Mouse (Mus musculus) gastrocnemius, postnatal 4 days (tissue): ENCODE measurements around the gene Pip4p1. TPM values are rescaled to one million over a fixed set of nuclear protein-coding genes. Genes with fewer than 3 reads are reported as not detected.
A peak's percentile ranks its signal among the peaks of the same experiment; 100 is the strongest.
"Not testable (repeated sequence)": the region's sequence is repeated elsewhere in the genome, so short reads cannot be mapped to it uniquely, and the experiment has no call there.

Experiments
- DNase-seq, 2 experiments: peaks; one replicate each; pipeline ENCODE4 v3.0.0; 2021 to 2022; ENCODE audit warnings: low spot score in 2 of 2, mixed read lengths in 2 of 2
- long read RNA-seq, 2 experiments: library from polyadenylated mRNA; stranded (forward); transcript quantifications; one replicate each; pipeline ENCODE4 v2.0.0; 2021
- total RNA-seq, 2 experiments: library from RNA; stranded (reverse); gene quantifications; 2 replicates each; pipeline ENCODE4 v1.2.3; 2021

Pip4p1 gene
- 10 to 100 TPM; 23.5 to 25.2 TPM for total RNA-seq
- long read RNA-seq, experiment 1, partial matches to known transcripts, result 2 of 10 reads
- long read RNA-seq, experiment 1, other reads (novel, unspliced or antisense), result 2 of 10 reads
- long read RNA-seq, experiment 2, transcript Pip4p1-205 (7 exons, 2,755 nt), result major isoform, 5 of 16 reads
- long read RNA-seq, experiment 2, partial matches to known transcripts, result 0 of 16 reads
- long read RNA-seq, experiment 2, other reads (novel, unspliced or antisense), result 5 of 16 reads

DNA sequence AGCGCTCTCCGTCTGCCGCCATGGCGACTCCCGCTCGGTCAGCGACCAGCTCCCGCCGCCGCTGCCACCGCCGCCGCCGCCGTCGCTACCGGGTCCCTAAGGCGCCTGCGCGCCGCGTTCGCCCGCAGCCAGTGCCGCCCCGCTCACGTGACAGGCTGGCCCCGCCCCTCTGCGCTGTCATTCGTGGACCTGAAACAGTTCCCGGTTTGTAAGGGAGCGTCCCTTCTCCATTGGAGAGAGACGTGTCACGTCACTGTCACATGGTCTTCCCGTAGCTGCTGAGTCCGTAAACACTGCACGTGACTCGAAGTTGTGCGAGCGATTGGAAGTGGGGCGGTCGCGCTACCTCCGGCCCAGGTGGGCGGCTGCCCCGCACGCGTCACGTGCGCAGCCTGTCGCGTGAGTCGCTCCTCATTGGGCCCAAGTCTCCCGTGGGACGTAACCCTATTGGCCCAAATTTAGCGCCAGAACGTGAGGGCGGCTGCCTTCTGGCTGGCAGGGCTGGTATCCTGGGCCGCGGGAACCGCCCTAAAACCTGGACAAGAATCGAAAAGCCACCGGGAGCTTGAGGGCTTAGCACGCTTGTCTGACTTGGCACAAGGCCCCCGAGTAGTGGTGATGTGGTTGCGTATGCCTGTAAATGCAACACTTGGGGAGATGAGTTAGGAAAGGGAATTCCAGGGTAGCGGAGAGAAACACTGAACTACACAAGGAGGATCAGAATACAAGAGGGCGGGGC, at the start of gene Pip4p1, which contains the start of gene Pnp:
Gene Pip4p1, minus strand, starts transcription at position 103 of the 739 bp plus-strand sequence.
Gene Pnp, plus strand, starts transcription at position 329 of the 739 bp plus-strand sequence.
- peak; percentile 98 to 99 for DNase-seq

DNA sequence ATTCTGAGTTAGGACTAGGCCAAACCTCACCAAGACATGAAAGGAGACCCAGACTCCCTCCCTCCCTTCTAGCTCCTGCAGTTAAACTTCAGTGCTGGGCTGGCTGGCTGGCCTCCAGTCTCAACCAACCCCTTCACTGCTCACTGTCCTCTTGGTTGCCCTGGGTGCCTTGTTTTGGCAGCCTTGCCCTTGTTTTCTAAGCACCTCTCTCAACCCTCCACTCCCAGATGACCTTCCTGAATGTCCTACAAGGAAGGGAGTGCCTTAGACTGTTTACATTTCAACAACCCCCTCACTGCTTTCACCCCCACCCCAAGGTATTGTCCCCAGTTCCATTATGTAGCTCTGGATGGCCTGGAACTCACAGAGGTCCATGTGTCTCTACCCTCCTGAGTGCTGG, 49.0 kb upstream of the Pip4p1 start:
- no peak for DNase-seq

DNA sequence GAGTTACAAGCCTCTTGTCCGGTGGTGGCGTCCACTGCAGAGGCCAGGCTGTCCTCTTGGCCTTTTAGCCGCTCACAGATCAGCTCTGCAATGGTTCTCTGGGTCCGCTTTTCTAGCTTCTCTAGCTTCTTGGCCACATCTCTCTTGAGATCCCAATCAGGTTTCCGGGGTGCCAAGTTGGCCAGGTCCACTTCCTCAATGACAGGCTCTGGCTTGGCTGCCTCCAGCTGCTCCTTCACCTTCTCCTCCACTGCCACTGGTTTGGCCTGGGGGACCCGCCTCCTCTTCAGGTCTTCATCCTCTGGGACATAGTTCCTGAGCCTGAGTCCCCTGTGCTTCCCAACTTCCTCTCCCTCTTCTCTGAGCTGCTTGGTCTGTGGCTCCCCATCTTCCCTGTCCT, 47.8 kb upstream of the Pip4p1 start:
- not testable (repeated sequence) for DNase-seq

DNA sequence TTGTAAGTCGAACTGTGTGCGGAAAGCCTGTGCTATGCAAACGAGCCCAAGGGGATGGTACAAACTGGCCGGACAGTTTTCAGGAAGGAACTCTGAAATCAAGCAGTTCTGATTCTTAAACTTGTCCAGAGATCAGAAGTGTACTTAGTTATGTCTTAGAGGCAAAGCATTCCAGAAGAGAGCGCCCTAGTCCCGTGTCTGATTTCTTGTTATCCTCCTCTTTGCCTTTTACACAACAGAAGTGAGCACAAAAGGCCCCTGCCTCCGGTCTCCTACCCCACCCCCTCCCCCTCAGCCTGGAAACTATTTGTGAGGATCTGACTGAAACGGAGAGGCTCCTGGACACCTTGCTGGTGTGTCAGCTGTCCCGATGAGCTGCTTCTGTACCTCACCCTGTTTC, 46.0 kb upstream of the Pip4p1 start:
- DNase-seq, result no peak

DNA sequence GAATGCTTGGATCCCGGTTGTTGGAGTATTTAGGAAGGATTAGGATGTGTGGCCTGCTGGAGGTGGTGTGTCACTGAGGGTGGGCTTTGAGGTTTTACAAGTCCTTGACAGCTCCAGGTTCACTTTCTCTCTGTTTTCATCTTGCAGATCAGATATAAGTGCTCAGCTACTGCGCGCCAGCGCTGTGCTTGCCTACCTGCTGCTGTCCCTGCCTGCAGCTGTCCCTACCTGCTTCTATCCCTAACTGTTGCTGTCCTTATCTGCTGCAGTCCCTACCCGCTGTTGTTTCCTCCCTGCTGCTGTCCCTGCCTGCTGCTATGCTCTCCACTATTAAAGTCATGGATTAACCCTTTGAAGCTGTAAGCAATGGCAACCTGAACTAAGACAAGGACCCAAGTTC, 44.3 kb upstream of the Pip4p1 start:
- DNase-seq, result no peak

DNA sequence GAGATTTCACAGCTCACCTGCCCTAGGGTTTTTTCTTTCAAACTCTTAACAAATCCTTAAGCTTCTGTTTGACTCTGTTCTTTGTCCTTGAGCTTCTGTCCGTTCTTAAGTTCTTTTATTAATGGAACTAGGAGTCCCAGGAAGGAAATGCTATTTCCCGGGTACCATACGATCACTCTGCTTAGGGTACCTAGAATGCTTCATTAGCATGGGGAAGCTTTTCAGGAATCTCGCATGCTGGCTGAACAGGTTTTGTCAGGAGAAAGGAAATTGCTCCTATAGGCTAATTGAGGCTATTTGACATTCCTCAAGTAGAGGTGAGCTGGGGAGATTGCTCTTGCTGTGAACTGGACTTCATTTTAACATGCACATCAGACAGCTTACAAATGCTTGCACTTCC, 43.0 kb upstream of the Pip4p1 start:
- no peak for DNase-seq

DNA sequence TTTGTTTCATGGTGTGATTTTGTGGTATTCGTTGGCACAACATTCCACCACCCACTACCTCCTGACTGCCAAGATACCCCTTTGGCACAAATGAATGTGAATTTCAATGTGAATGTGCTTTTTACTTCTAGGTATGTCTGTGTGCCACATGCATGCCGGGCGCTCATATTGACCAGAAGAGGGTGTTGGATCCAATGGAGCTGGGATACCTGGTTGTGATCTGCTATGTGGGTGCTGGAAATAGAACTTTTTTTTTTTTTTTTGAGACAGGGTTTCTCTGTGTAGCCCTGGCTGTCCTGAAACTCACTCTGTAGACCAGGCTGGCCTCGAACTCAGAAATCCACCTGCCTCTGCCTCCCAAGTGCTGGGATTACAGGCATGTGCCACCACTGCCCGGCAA, 42.4 kb upstream of the Pip4p1 start:
- DNase-seq, result not testable (repeated sequence)

DNA sequence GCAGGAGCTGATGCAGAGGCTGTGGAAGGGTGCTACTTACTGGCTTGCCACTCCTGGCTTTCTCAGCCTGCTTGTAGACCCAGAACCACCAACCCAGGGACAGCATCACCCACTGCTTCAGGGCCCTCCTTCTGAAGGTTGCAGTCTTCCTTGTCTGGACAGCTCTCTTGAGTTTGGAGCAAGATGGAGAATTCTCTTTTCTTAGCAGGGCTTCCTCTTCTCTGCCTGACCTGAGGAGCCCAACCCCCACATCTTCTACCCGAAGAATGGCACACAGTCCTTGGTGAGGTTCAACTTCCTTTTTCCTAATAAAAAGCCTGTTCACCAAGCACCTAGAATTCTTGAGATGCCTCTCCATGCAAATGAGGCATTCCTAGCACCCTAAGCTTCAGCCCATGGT, 40.2 kb upstream of the Pip4p1 start:
- DNase-seq, result no peak

DNA sequence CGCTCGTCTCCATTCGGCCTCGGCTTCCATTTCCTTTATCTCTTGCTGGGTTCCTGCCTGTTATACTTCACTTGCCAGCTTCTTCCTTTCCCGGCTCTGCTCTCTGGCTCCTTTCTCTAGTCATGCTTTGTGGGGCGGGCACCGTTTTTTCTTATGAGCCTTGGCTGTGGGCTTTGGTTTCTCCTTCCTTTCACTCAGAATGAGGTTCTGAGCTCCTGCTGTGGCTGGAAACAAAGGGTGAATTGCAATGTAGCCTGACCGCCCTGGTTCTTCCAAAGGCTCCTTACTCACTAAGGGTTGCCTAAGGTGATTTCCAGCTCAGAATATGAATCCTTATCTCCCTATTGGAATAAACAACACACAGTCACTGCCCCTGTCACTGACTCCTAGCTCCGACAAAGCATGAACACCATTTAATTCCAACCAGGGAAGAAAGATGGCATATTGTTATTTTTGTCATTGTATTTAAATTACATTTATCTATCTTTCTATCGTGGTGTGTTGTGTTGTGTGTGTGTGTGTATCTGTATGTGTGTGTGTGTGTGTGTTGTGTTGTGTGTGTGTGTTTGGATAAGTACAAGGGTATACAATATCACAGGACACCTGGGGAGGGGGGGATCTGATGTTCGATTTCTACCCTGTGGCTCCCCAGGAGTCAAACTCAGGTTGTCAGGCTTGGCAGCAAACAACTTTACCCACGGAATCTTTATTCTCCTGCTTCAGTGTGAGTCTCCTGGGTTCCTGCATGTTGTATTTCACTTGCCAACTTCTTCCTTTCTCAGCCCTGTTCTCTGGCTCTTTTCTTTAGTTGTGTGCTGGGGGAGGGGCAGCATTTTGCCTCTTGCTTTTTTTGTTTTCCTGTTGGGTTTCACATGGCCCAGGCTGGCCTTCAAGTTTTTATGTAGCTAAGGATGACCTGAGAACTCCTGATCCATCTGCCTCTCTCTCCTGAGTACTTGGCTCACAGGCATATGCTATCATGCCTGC, 39.2 kb upstream of the Pip4p1 start:
- DNase-seq, result no peak

DNA sequence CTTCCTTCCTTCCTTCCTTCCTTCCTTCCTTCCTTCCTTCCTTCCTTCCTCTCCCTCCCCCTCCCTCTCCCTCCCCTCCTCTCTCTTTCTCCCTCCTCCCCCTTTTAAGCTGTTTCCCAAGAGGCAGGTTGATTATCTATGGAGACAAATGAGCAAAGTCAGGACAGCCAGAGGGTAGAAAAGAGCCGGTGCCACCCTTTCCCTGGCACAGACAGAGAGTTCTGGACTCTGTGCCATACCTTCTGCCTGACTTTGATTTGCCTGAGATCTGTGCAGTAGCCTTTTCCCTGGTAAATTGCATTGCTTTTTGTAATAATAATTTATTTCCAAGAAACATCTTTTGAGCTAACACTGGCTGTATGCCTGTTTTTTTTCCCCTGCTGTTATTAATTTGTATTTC, 38.4 kb upstream of the Pip4p1 start:
- no peak for DNase-seq

DNA sequence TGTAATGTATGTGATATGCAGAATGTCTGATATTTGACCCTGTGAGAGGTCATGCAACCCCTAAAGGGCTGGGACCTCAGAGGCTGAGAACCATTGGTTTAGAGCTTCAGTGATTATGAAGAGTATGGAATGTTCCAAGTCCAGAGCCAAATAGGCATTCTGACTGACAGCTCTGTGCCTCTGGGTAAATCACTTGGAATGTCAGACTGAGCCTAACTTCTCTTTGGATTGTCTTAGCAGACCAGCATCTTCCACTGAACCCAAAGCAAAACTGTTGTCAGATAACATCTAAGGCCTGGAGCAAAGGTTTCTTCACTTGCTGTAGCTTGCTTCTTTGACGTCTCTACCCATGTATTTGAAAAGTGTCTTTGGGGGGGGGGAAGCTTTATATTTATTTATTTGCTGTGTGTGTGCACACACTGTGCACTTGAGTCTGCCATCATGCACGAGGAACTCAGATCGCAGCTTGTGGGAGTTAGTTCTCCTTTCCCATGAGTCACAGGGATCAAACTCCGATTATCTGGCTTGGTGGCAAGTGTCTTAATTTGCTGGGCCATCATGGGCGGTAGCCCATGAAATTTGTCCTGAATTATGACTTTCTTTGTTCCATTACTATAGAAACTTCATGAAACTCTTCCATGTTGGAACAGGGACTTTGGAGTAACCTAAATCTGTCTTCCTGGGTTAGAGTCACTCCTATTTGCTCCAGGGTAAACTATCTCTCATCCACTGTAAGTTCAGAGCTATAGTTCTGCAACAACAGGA, 37.7 kb upstream of the Pip4p1 start:
- DNase-seq, result no peak

DNA sequence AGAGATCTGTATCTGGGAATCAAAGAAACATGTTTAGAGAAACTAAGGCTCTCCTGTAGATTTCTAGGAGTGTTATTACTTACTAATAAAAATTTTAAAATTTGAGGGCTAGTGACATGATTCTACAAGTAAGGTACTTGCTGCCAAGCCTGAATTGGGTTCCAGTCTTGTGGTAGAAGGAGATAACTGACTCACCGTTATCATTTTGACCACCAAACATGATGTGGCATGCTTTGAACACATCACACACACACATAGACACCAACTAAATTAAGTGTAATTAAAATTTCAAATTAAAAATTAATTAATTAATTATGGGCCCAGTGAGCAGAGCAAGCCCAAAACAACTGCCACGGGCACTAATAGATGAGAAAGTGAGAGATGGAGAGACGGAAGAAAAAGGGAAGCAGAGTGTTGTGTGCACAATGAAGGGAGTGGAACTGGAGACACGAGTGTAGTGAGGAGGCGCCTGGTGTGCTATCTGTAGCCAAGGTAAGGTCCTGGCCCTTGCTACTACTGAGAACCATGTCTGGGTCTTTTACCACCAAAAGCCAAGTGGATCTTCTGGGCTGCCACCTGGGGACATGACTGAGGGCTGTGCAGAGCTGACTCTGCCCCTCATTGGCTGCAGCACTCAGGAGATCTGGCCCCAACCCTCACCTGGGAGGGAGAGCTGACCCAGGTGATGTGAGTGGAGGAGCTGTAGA, 27.8 kb upstream of the Pip4p1 start:
- not testable (repeated sequence) for DNase-seq

DNA sequence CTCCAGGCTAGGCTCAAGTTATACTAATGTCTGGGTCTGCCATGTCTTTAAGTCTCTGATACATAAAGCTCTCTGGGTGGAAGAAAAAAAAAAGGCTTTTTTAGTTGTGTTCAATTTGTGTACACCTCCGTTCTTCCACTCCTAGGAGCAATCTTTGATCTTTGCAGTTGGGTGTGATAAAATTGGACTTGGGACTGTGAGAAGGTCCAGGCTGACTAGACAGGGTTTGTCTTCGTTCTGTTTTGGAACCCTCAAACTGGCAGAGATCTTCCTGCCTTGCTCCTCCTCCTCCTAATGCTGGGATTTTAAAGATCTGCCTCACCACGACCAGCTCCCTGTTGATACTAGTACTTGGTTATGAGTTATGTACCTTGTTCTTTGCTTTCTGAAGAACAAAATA, 26.5 kb upstream of the Pip4p1 start:
- not testable (repeated sequence) for DNase-seq

DNA sequence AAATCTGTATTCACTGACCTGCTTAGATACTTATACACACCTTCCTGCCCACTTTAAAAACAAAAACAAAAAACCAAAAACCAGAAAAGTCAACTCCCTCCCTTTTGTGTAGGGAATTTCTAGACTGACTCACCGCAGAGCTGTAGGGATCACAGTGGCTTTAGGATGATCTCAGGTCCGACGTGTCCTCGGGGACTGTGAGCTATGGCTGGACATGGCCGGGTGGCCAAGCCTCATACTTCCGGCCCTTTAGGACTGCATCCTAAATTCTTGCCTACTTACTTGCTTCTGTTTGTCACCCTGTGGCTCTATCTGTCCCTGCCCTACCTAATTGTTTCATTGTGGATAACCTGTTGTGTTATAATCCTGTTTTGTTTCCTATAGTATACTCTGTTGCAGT, 26.1 kb upstream of the Pip4p1 start:
- DNase-seq, result not testable (repeated sequence)

DNA sequence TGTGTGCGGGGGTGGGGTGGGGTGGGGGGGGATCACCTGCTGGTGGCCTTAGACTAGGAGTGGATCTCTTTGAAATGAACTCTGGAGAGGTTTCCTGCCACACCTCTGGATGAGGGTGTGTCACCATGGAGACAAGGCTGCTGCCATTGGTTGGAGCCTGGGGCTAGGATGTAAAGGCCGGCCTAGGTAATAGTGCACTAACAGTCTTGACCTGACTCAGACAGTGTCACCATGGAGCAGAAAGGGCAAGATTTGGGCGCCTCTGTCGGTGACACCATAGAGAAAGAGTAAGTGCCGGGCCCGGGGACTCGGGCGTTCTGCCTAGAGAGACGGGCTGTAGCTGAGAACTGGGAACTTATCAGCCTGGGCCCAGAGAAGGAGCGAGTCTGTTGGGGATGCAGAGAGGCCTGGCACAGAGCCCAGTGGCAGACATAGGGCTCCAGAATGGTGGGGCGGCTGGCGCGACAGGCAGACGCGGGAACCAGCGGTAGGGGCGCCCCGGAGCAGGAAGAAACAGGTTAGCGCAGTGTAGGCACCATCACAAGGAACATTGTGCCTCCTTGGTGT, 25.4 kb upstream of the Pip4p1 start, which contains the start of gene Pnp2:
Gene Pnp2, plus strand, starts transcription at position 51 of the 567 bp plus-strand sequence.
- DNase-seq, result peak in 1 of 2 experiments; percentile 40

DNA sequence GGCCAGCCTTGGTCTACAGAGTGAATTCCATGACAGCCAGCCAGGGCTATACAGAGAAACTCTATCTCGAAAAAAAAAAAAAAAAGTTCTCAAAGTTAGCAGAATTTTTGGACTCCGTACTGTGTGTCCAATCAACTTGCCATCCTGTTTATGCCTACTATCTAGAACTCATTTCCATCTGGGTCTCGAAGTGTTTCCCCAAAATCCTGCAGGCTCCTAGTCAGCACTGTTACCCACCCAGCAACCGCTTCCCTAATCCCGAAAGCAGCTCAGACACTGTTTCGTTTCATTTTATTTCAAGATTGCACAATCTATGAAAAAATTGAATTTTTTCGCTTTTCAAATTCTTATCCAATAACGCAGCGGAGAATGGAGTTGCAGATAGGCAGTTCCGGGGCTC, 24.8 kb upstream of the Pip4p1 start:
- DNase-seq, result no peak

DNA sequence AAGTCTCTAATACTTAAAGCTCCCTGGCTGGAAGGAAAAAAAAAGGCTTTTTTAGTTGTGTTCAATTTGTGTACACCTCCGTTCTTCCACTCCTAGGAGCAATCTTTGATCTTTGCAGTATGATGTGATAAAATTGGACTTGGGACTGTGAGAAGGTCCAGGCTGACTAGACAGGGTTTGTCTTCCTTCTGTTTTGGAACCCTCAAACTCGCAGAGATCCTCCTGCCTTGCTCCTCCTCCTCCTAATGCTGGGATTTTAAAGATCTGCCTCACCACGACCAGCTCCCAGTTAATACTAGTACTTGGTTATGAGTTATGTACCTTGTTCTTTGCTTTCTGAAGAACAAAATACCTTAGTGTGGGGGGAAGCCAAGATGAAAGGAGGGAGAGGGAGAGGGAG, 14.9 kb upstream of the Pip4p1 start:
- DNase-seq, result not testable (repeated sequence)

DNA sequence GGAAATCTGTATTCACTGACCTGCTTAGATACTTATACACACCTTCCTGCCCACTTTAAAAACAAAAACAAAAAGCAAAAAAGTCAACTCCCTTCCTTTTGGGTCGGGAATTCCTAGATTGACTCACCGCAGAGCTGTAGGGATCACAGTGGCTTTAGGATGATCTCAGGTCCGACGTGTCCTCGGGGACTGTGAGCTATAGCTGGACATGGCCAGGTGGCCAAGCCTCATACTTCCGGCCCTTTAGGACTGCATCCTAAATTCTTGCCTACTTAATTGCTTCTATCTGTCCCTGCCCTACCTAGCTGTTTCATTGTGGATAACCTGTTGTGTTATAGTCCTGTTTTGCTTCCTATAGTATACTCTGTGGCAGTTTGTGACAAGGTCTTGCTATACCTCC, 14.4 kb upstream of the Pip4p1 start:
- not testable (repeated sequence) for DNase-seq

DNA sequence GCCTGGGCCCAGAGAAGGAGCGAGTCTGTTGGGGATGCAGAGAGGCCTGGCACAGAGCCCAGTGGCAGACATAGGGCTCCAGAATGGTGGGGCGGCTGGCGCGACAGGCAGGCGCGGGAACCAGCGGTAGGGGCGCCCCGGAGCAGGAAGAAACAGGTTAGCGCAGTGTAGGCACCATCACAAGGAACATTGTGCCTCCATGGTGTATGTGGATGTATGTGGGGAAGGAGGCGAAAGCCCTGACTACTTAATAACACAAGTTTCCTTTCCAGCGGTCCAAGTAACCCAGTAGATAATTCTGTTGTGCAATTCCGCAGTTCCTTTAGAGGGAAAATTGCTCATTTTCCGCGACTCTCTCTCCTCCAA, 14.0 kb upstream of the Pip4p1 start:
- DNase-seq, result not testable (repeated sequence)
